Mouse (Mus musculus) heart, embryonic 11.5 days (tissue): ENCODE measurements around the gene Zfp936. TPM values are rescaled to one million over a fixed set of nuclear protein-coding genes. Genes with fewer than 3 reads are reported as not detected.

ENCODE experiments used
- microRNA-seq: library from miRNA; unstranded; fragments of <30 nt; microRNA quantifications from one replicate; pipeline ENCODE4, GENCODE M21; 2016; ENCODE audit warnings: borderline number of aligned reads
- polyA plus RNA-seq: library from polyadenylated mRNA; unstranded; fragments of >200 nt; fragmentation: Nextera tagmentation; extraction: Ambion mirVana; gene quantifications from 2 replicates; pipeline ENCODE4 v1.2.1, GENCODE M21; 2014

Gene Zfp936
- polyA plus RNA-seq, 1 experiment from 2014 or later = not detected

Small RNA genes lying within 50 kb of the gene (microRNA-seq; reads per million reads assigned to microRNA genes)
- not detected for gene Gm22707

Other genes starting within 250 kb of the Zfp936 start
- not detected in 2 replicates for gene Gm2381, start 247.0 kb upstream of the Zfp936 start, polyA plus RNA-seq
- gene Vmn2r63, start 180.4 kb upstream of the Zfp936 start, polyA plus RNA-seq = not detected in 2 replicates
- not detected in 2 replicates for gene Gm9268, start 95.5 kb upstream of the Zfp936 start, polyA plus RNA-seq
- 11.6 and 12.1 TPM in 2 replicates for gene Zfp715, start 199.1 kb downstream of the Zfp936 start, polyA plus RNA-seq
- gene Siglecf, start 237.1 kb downstream of the Zfp936 start, polyA plus RNA-seq = 0.54 TPM in 1 of 2 replicates, not detected in the other